Mouse (Mus musculus): ENCODE data around the gene Chst13. TPM values are rescaled to one million over a fixed set of nuclear protein-coding genes. Genes with fewer than 3 reads are reported as not detected.

The Chst13 gene
- polyA plus RNA-seq, 1 experiment from 2014 or later = not detected

- no peak for DNase-seq (ENCODE audit: low spot score)
- Histone ChIP-seq H3K4me2 (replicated peaks; ENCODE audit: low read depth, low read length) (no peak overlapping the region), H3K9me3 (ENCODE audit: control insufficient read depth, low read length) (no peaks in the 10 kb centered on the region), H3K36me3 (ENCODE audit: control insufficient read depth, insufficient read depth, low read length) (no peaks in the 10 kb centered on the region), H3K4me3 (ENCODE audit: low read depth, low read length) (no peak overlapping the region), H3K9ac (ENCODE audit: low read depth, low read length) (no peak overlapping the region), H3K4me1 (replicated peaks; ENCODE audit: control insufficient read depth, insufficient read depth, low read length) (no peaks in the 10 kb centered on the region), H3K27me3 (ENCODE audit: control insufficient read depth, insufficient read depth, low read length) (no peaks in the 10 kb centered on the region), H3K27ac (ENCODE audit: low read depth, low read length) (no peak overlapping the region)
- ATAC-seq (ENCODE audit: low FRiP score) = no peak
- 79% methylated on average over 5 of the region's 5 CpGs for WGBS
These were observed 33.2 kb upstream of the Chst13 start for GRCm38 (mm10) chr6:90358142-90358541.

GRCm38 (mm10) chr6:90350011-90350410 lies 25.0 kb upstream of the Chst13 start:
- H3K4me2 ChIP-seq (replicated peaks; ENCODE audit: low read depth, low read length) = no peak overlapping the region
- no peak for ATAC-seq (ENCODE audit: low FRiP score)
- WGBS = 59% methylated on average over 2 of the region's 2 CpGs
- H3K27ac ChIP-seq (ENCODE audit: low read depth, low read length) = no peak overlapping the region
- no peak overlapping the region for H3K4me3 ChIP-seq (ENCODE audit: low read depth, low read length)
- no peaks in the 10 kb centered on the region for H3K36me3 ChIP-seq (ENCODE audit: control insufficient read depth, insufficient read depth, low read length)
- no peaks in the 10 kb centered on the region for H3K27me3 ChIP-seq (ENCODE audit: control insufficient read depth, insufficient read depth, low read length)
- H3K4me1 ChIP-seq (replicated peaks; ENCODE audit: control insufficient read depth, insufficient read depth, low read length) = no peaks in the 10 kb centered on the region
- H3K9ac ChIP-seq (ENCODE audit: low read depth, low read length) = no peak overlapping the region
- H3K9me3 ChIP-seq (ENCODE audit: control insufficient read depth, low read length) = no peaks in the 10 kb centered on the region
- DNase-seq (ENCODE audit: low spot score) = peak; percentile 14

GRCm38 (mm10) chr6:90348500-90348899 lies 23.5 kb upstream of the Chst13 start:
- Histone ChIP-seq H3K36me3 (ENCODE audit: control insufficient read depth, insufficient read depth, low read length) (no peaks in the 10 kb centered on the region), H3K27me3 (ENCODE audit: control insufficient read depth, insufficient read depth, low read length) (no peaks in the 10 kb centered on the region), H3K4me2 (replicated peaks; ENCODE audit: low read depth, low read length) (no peak overlapping the region), H3K27ac (ENCODE audit: low read depth, low read length) (no peak overlapping the region), H3K4me1 (replicated peaks; ENCODE audit: control insufficient read depth, insufficient read depth, low read length) (no peaks in the 10 kb centered on the region), H3K4me3 (ENCODE audit: low read depth, low read length) (no peak overlapping the region), H3K9ac (ENCODE audit: low read depth, low read length) (no peak overlapping the region), H3K9me3 (ENCODE audit: control insufficient read depth, low read length) (no peaks in the 10 kb centered on the region)
- ATAC-seq (ENCODE audit: low FRiP score) = no peak
- WGBS = 90% methylated on average over 4 of the region's 4 CpGs
- DNase-seq (ENCODE audit: low spot score) = no peak

- DNase-seq (ENCODE audit: low spot score) (no peak), ATAC-seq (ENCODE audit: low FRiP score) (no peak)
- Histone ChIP-seq H3K4me3 (ENCODE audit: low read depth, low read length) (no peak overlapping the region), H3K27ac (ENCODE audit: low read depth, low read length) (no peak overlapping the region), H3K4me1 (replicated peaks; ENCODE audit: control insufficient read depth, insufficient read depth, low read length) (no peaks in the 10 kb centered on the region), H3K9me3 (ENCODE audit: control insufficient read depth, low read length) (no peaks in the 10 kb centered on the region), H3K9ac (ENCODE audit: low read depth, low read length) (no peak overlapping the region), H3K27me3 (ENCODE audit: control insufficient read depth, insufficient read depth, low read length) (no peaks in the 10 kb centered on the region), H3K36me3 (ENCODE audit: control insufficient read depth, insufficient read depth, low read length) (no peaks in the 10 kb centered on the region), H3K4me2 (replicated peaks; ENCODE audit: low read depth, low read length) (no peak overlapping the region)
- WGBS = 92% methylated on average over 4 of the region's 4 CpGs
These were observed 22.2 kb upstream of the Chst13 start for GRCm38 (mm10) chr6:90347183-90347582.

- no peaks in the 10 kb centered on the region for H3K27me3 ChIP-seq (ENCODE audit: control insufficient read depth, insufficient read depth, low read length)
- no peaks in the 10 kb centered on the region for H3K4me1 ChIP-seq (replicated peaks; ENCODE audit: control insufficient read depth, insufficient read depth, low read length)
- H3K4me2 ChIP-seq (replicated peaks; ENCODE audit: low read depth, low read length) = no peak overlapping the region
- WGBS = 82% methylated on average over 2 of the region's 2 CpGs
- H3K36me3 ChIP-seq (ENCODE audit: control insufficient read depth, insufficient read depth, low read length) = no peaks in the 10 kb centered on the region
- H3K9ac ChIP-seq (ENCODE audit: low read depth, low read length) = no peak overlapping the region
- no peaks in the 10 kb centered on the region for H3K9me3 ChIP-seq (ENCODE audit: control insufficient read depth, low read length)
- DNase-seq (ENCODE audit: low spot score) = no peak
- ATAC-seq (ENCODE audit: low FRiP score) = no peak
- H3K4me3 ChIP-seq (ENCODE audit: low read depth, low read length) = no peak overlapping the region
- no peak overlapping the region for H3K27ac ChIP-seq (ENCODE audit: low read depth, low read length)
These were observed 17.4 kb upstream of the Chst13 start for GRCm38 (mm10) chr6:90342343-90342742.

GRCm38 (mm10) chr6:90334244-90334643 lies 9.3 kb upstream of the Chst13 start:
- H3K27ac ChIP-seq (ENCODE audit: low read depth, low read length) = no peak overlapping the region
- ATAC-seq (ENCODE audit: low FRiP score) (no peak), DNase-seq (ENCODE audit: low spot score) (no peak)
- H3K9me3 ChIP-seq (ENCODE audit: control insufficient read depth, low read length) = no peaks in the 10 kb centered on the region
- 86% methylated on average over 3 of the region's 3 CpGs for WGBS
- no peaks in the 10 kb centered on the region for H3K4me1 ChIP-seq (replicated peaks; ENCODE audit: control insufficient read depth, insufficient read depth, low read length)
- H3K9ac ChIP-seq (ENCODE audit: low read depth, low read length) = no peak overlapping the region
- no peak overlapping the region for H3K4me3 ChIP-seq (ENCODE audit: low read depth, low read length)
- H3K36me3 ChIP-seq (ENCODE audit: control insufficient read depth, insufficient read depth, low read length) = no peaks in the 10 kb centered on the region
- no peaks in the 10 kb centered on the region for H3K27me3 ChIP-seq (ENCODE audit: control insufficient read depth, insufficient read depth, low read length)
- no peak overlapping the region for H3K4me2 ChIP-seq (replicated peaks; ENCODE audit: low read depth, low read length)

GRCm38 (mm10) chr6:90332561-90333425 lies 7.8 kb upstream of the Chst13 start, which contains the start of gene Uroc1:
Gene Uroc1 (plus strand): TSS chr6:90333284.
- DNase-seq (ENCODE audit: low spot score) (no peak), ATAC-seq (ENCODE audit: low FRiP score) (no peak)
- no peak within 1 kb of the TSS for H3K4me3 ChIP-seq (ENCODE audit: low read depth, low read length)
- no peaks in the 10 kb centered on the region for H3K4me1 ChIP-seq (replicated peaks; ENCODE audit: control insufficient read depth, insufficient read depth, low read length)
- H3K4me2 ChIP-seq (replicated peaks; ENCODE audit: low read depth, low read length) = no peak within 1 kb of the TSS
- H3K9ac ChIP-seq (ENCODE audit: low read depth, low read length) = no peak within 1 kb of the TSS
- no peaks in the 10 kb centered on the region for H3K27me3 ChIP-seq (ENCODE audit: control insufficient read depth, insufficient read depth, low read length)
- no peaks in the 10 kb centered on the region for H3K36me3 ChIP-seq (ENCODE audit: control insufficient read depth, insufficient read depth, low read length)
- H3K9me3 ChIP-seq (ENCODE audit: control insufficient read depth, low read length) = no peaks in the 10 kb centered on the region
- no peak within 1 kb of the TSS for H3K27ac ChIP-seq (ENCODE audit: low read depth, low read length)
- 76% methylated on average over 7 of the region's 7 CpGs for WGBS

GRCm38 (mm10) chr6:90329953-90330352 lies 5.0 kb upstream of the Chst13 start:
- no peak overlapping the region for H3K4me3 ChIP-seq (ENCODE audit: low read depth, low read length)
- no peak for ATAC-seq (ENCODE audit: low FRiP score)
- DNase-seq (ENCODE audit: low spot score) = no peak

GRCm38 (mm10) chr6:90327670-90328069 lies 2.7 kb upstream of the Chst13 start:
- no peaks in the 10 kb centered on the region for H3K4me1 ChIP-seq (replicated peaks; ENCODE audit: control insufficient read depth, insufficient read depth, low read length)
- peak; percentile 35 for DNase-seq (ENCODE audit: low spot score)
- 30% methylated on average over 6 of the region's 6 CpGs for WGBS
- no peaks in the 10 kb centered on the region for H3K27me3 ChIP-seq (ENCODE audit: control insufficient read depth, insufficient read depth, low read length)
- no peak overlapping the region for H3K9ac ChIP-seq (ENCODE audit: low read depth, low read length)
- H3K4me2 ChIP-seq (replicated peaks; ENCODE audit: low read depth, low read length) = no peak overlapping the region
- no peaks in the 10 kb centered on the region for H3K9me3 ChIP-seq (ENCODE audit: control insufficient read depth, low read length)
- ATAC-seq (ENCODE audit: low FRiP score) = no peak
- H3K4me3 ChIP-seq (ENCODE audit: low read depth, low read length) = no peak overlapping the region
- no peak overlapping the region for H3K27ac ChIP-seq (ENCODE audit: low read depth, low read length)
- no peaks in the 10 kb centered on the region for H3K36me3 ChIP-seq (ENCODE audit: control insufficient read depth, insufficient read depth, low read length)

More at GRCm38 (mm10) chr6:90329953-90330352, 5.0 kb upstream of the Chst13 start:
- Histone ChIP-seq H3K36me3 (ENCODE audit: control insufficient read depth, insufficient read depth, low read length) (no peaks in the 10 kb centered on the region), H3K4me1 (replicated peaks; ENCODE audit: control insufficient read depth, insufficient read depth, low read length) (no peaks in the 10 kb centered on the region), H3K27ac (ENCODE audit: low read depth, low read length) (no peak overlapping the region), H3K27me3 (ENCODE audit: control insufficient read depth, insufficient read depth, low read length) (no peaks in the 10 kb centered on the region), H3K9me3 (ENCODE audit: control insufficient read depth, low read length) (no peaks in the 10 kb centered on the region), H3K9ac (ENCODE audit: low read depth, low read length) (no peak overlapping the region), H3K4me2 (replicated peaks; ENCODE audit: low read depth, low read length) (no peak overlapping the region)
- WGBS = 56% methylated on average over 1 of the region's 1 CpGs

Measured in hindbrain, embryonic 11.5 days (tissue).